Mouse (Mus musculus) CD4-positive, CD25-positive, alpha-beta regulatory T cell, adult 2 months (primary cell): ENCODE measurements around the gene 4931406P16Rik.

Experiments
- DNase-seq: peaks from one replicate; pipeline ENCODE4 v3.0.0-alpha.2; 2012; ENCODE audit warnings: low read depth, low spot score

Gene 4931406P16Rik

DNA sequence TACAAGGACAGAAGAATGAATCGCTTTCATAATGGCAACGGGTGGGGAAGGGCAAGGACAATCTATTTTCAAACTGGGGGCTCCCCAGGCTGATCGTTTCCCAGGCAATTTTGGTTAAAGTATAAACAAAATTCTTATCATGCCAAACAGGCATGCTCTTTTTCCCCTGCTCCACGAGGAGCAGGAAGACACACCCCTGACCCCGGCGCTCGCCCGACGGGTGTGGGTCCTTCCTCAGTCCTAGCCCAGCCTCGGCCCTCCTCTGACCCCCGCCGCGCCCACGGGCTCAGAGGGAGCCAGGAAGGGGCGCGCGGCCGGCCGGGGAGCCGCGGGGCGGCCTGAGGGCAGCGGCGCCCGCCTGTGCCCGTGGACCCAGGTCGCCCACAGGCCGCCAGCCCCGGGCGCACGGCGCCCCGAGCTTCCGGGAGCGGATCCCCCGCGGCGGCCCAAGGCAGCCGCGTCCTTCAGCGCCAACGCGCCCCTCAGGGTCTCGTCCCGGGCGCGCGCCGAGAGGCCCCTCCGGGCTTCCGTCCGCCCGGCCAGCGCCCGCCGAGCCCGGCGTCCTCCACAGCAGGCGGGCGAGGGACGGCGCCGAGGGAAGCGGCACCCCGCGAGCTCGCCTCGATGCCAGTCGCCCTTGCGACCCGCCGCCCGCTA, 437 bp downstream of the 4931406P16Rik start:
- no peak for DNase-seq

DNA sequence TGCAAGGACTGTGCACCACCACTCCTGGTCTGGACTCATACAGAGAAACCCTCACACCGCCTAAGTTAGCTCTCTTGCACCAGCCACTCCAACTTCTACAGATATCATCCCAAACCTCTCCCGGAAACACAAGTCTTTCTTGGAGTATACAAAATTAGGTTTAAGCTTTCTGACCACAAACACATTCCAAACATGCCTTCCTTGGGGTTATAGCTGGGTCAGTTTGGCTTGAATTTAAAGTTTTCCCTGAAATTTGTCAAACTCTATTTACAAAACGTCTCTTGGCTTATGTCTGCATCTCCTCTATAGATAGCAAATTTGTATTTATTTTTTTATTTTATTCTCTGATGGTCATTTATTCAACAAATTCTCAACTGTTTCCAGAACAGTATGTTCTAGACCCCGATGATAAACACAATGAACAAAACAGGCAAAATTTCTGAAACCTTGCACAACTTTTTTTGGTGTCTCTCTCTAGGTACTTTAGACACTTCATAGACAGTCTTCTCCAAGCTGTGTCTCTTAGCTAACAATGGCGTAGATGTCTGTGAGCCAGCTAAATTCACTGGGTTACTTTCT, 4.1 kb downstream of the 4931406P16Rik start:
- DNase-seq: no peak

DNA sequence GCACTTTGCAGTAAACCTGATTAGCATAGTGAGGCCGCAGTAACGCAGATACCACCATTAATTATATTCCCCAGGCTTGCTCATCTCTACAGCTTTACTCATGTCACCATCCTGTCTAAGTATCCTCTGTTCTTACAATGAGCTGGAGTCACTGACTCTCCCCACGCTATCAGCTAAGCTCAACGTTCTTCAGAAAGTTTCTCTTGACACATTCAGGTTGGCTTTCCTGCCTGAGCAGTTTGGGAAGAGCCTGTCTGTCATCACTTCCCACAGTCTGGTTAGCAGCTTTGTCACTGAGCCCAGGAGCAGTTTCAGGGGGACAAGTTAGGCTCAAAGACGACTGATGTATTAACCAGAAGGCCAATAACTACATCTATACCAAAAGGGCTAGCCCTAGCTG, 4.8 kb downstream of the 4931406P16Rik start:
- DNase-seq: no peak

DNA sequence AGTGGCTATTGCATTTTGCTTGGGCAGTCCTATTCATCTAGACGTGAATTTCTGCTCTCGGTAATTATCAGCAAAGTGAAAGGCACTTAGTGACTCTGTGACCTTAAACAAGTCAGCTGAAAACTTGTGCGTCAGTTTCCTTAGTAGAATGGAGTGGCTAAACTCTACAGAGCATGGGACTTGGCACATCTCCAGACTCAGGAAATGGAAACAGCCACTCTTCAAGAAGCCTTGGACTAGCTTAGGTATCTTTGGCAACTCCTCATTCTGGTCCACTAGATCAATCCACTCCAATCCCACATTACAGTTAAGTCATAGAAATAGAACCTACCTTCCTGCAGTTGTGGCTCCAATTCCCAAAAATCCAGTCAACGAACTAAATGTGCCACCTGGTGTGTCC, 7.9 kb downstream of the 4931406P16Rik start:
- DNase-seq: no peak

DNA sequence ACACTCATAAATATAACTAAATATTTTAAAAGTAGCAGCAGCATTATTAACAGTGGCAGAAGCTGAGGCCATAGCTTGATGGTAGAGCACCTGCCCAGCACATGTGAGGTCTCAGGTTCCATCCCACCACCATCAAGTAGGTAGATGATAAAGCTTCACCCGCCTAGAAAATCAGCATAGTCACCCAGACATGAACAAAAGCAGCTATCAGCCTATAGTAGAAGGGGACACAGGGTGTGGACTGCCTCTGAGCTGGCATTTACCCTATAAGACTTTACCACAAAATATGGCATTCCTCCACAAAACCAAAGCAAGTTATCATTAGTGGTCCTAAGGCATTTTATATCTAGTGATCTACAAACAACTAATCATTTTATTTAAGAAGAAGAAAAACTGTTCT, 10.7 kb downstream of the 4931406P16Rik start:
- no peak for DNase-seq

DNA sequence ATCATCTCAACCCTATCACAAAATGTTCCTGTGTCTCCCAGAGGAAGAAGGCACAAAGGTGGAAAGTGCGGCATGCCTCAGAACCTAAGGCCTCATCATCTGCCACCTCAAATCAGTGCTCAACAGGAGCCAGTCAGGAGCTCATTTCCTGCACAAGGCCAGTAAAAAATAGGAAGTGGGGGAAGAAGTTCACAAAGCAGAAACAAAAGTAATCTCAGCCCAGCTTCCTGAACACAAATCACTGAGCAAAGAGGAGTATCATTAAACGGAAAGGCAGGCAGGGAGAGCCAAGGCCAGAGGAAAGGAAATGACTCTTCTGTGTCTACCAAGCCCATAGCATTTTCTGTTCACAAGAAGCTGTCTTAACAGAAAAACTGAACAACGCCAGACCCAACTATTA, 11.4 kb downstream of the 4931406P16Rik start:
- no peak for DNase-seq

DNA sequence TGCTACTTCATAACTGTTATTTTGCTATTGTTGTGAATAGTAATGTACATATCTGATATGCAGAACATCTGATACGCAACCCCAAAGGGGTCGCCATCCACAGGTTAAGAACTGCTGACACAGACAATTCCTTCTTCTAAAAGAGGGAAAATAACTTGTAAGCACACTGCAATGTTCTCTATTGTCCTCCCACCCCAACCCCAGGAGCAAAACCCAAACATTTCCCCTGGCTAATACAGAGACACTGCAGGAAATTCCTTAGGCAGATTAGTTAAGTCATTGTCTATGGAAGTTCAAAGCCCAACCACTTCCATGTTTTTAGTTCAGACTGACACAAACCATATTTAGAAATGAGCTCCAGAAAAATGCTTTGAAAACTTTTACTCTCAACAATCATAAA, 14.5 kb downstream of the 4931406P16Rik start:
- DNase-seq: no peak

DNA sequence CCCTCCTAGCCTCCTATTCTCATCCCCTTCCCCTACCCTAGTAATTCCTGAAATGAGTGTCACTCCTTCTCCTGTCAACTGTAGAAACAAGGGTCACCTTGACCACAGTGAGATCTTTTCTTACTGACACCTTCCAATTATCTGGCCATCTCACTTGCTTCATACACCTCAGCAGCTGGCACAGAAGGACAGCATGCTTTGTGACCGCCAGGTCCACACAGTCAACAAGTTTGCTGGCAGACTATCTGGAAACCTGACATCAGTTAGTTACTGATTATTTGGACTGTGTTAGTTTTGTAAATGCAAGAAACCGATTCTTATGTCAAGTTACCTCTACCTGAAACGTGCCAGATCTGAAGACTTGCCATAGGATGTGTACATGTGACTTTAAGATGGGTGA, 17.2 kb downstream of the 4931406P16Rik start:
- DNase-seq: no peak

DNA sequence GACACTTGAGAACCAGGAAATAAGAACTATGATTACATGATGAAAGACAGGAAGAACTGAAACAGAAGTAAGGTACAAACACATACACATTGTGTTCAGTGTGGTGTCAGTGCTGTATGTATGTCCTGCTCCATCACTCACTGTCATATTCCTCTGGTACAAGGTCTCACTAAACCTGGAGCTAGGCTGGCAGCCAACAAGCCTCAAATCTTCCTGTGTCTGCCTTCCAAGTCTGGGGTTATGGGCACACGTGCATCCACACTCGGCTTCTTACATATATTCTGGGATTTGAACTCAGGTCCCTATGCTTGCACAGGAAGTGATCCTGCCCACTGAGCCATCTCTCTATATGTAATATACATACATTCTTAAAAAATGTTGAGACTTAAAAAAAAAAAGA, 20.7 kb downstream of the 4931406P16Rik start:
- DNase-seq: no peak

DNA sequence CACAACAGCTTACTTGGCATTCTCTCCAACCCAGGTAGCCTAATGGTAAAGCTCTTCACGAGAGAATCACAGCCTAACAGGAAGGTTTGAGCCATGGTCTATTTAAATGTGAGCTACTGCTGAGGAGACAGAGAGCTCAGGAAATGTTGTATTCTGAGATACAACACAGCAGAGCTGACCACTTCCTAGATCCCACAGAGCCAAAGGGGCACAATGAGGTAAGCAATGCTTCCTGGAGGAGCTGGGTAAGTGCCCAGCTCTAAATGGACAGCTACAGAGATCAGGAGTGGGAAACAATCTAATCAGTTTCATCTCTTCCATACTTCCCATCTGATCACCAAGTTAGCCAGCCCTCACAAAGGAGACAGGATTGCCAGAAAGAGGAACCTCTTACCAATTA, 22.1 kb downstream of the 4931406P16Rik start:
- DNase-seq: no peak

DNA sequence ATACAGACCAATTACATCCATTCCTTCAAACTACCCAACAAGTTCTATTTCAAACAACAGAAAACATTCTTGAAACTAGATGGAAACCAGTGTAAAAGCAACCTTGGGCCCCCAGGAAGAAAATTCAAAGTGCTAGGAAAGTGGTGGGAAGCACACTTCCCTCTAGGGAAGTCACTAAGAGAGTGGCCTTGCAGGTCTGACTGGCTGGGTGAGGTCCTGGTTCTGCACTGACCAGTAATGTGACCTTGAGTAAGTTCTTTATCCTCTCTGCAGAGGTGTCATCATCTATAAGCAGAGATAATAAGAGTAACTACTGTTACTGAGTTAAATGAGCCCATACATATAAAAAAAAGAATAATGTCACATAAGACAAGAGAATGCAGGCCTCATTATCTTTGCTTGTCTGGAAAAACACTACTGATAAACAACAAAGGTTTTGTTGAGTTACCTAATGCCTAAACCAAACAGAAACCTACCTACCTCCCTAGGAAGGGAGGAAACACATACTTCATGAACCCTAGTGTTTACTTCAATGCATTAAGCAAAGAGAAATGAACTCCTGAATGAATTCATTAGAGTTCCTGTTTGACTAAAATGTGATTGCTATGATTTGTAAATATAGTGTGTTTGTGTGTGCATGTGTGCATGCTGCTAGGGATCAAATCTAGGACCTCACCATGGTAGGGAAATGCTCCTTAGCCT, 22.8 kb downstream of the 4931406P16Rik start:
- DNase-seq: no peak

DNA sequence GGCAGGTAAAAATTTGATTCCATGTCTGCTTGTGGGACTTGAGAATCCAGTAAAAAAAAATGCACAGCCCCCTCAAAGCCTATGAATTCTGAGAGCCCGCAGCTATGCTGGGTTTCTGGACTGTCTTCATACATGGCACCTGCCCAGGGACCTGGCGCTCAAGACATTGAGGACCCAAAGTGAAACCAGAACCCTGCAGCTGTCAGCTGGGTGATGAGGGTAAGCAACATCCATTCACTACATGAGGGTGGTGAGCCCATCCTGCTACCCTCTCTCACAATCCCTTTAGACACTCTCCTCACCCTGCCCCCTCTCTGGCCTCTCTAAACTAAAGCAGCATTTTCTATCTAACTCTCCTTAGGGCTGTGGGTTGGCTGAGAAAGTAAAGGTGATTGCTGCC, 35.7 kb downstream of the 4931406P16Rik start:
- no peak for DNase-seq

DNA sequence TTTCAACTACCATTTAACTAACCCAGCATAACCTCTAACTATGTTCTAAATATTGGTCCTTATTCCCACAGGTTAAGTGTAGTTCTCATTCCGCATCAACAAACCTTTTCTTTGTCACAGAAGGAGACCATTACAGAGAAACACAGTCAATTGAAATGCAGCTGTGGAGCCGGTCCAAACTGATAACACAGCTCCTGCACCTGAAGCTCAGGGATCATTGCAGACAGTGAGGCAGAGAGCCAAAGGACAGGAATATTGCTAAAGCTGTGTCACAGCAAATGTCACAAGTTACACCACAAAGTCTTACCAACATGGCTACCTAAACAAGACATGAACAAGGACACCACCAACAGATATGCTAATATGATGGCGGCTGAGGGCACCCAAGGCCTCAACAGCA, 37.3 kb downstream of the 4931406P16Rik start:
- DNase-seq: no peak

DNA sequence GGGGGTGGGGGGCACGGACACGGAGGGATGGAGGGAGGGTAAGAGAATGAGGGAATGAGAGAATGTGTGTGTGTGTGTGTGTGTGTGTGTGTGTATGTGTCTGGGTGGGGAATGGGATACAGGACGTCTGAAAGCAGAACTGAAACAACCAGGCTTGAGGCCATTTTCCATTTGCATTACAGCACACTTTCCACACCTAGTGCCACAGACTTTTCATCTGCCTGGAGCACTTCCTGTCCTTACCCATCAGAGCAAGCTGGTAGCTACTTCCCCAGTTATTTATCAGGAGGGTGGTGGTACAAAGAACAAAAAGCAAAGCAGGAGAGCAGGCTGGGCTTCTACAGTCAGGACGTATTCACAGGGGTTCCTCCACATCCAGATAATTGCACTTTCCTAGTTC, 40.9 kb downstream of the 4931406P16Rik start:
- DNase-seq: peak; percentile 8

DNA sequence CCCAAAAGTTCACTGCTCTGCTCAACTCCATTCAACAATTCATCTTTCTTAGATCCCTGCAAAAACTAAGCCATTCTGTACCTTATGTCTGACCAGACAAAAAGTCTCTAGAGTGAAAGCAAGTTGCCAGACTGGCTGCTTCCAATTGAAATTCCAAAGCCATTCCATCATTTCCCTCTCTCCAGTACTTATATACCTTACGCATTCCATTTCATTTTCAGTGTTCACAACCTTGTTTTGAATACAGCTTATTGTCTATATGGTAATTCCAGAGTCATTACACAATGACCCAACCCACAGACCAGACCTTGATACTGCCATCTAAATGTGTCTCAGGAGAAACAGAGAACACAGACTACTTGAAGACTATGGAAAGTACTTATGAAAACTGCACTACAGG, 44.9 kb downstream of the 4931406P16Rik start:
- DNase-seq: no peak

DNA sequence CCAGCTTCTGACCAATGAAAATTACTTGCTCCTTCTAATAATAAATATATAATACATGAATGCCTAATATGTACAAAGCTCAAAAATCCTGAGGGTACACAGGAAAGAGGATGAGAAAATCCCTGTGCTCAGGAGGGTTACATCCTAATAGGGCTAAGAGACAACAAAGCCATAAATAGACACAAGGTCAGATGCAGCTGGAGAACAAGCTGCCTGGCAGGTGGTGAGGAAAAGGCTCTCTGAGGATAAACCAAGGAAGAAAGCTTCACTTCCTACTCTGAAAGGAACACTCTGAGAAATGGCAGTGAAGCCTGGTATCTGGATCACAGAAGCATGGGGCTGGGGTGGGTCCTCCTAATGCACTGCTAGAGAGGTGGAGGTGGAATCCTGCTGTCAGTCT, 46.9 kb downstream of the 4931406P16Rik start:
- no peak for DNase-seq

DNA sequence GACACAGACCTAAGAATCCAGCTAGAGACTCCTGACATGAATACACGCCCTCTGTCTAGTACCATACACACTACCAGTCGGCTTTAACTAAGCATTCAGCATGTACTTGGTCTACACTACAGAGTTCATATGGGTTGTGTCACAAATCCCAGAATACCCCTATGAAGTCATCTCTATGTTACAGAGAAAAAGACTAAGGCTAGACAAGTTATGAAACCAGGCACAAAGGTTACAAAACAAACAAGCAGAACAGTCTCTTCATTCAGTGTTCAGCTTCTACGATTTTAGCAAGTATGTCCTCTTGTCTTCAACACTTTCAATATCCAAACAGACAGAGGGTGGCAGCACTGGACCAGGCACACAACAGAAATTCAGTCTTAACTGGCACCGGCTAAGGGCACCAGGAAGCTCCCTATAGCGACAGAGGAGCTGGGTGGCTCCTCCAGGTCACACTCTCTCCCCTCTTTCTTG, 47.4 kb downstream of the 4931406P16Rik start:
- DNase-seq: peak; percentile 75

DNA sequence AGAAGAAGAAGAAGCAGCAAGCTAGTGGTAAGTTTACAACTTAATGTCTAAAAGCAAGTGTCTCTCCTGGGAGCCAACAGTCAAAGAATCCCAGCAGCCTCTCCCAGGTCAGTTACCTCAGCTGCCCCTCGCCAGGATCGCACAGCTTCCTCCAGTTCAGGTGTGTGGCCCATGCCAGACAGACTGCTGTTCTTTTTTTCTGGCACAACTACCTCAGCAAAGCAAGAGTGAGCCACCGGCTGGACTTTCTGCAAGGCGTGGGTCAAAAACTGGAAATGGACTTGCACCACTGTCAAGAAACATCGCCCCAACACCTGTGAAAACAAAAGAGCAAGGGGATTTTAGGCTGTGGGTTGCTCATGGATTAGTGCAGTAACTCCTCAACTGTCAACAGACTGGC, 49.9 kb downstream of the 4931406P16Rik start:
- DNase-seq: no peak

DNA sequence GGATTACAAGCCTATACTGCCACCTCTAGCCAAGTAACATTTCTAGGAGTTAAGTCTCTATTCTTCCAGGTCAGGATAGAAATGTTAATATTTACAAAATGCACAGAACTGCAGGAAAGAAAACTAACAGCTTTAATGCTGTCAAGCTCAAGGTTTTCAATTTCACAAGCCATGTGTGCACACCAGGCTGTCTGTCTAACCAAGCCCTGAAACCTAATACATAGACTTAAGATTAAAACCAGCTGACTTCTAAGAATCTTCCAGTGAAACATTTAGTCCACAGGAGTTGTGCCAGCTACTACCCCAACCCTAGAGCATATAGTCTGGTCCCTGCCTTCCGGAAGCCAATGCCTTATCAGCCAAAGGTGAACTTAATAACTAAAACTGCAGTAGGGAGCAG, 54.9 kb downstream of the 4931406P16Rik start:
- DNase-seq: no peak

DNA sequence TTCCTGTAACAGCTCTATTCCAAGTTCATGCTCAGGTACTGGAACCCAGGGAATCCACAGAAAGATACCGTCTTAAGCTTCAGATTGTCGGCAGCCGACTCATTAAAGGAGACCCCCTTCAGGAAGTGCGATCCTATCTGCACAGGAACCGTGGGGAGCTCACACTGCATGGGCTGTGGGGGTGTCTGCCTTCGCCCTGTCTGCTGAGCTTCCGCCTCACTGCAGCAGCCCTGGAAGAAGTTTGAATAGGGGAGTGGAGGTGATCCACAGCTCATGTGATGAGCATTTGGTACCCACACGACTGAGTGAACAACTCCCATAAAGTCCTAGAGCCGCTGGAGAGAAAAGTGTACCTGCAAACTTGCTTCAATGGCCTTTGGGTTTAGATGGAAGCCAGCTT, 56.1 kb downstream of the 4931406P16Rik start:
- DNase-seq: no peak

DNA sequence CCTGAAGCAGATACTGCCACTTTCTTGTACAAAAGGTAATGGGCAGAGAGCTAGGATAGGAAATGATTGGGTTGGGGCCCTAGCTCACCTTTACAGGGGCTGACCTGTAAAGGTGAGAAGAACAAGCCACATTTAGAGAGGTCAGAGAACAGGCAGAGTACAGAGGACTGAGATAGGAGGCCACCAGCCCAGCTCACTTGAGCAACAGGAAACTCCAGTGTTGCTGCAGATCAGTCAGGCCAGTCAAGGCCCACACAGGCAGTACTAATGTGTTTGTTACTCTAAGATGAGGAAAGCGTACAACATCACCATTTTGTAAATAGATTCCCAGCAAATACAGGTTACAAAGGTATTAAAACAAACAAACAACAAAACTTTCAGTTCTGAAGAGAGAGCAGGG, 57.4 kb downstream of the 4931406P16Rik start:
- DNase-seq: no peak

DNA sequence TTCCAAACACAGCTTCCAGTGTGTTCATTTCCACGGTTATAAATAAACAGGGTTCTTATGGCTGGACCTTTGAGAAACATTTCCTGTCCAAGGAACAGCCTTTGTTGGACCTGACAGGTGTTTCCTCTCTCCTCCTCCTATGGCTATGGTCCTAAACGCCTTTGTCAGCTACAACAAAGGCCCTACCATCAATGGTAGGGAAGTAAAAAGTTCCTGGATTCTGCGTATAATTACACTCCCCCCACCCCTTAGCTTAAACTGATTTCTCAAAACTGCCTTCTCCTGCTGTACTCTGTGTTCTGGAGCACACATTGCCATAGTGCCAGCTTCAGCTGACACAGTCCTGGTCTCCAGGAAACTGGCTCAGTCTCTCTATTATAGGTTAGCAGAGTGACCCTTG, 58.2 kb downstream of the 4931406P16Rik start:
- DNase-seq: no peak

DNA sequence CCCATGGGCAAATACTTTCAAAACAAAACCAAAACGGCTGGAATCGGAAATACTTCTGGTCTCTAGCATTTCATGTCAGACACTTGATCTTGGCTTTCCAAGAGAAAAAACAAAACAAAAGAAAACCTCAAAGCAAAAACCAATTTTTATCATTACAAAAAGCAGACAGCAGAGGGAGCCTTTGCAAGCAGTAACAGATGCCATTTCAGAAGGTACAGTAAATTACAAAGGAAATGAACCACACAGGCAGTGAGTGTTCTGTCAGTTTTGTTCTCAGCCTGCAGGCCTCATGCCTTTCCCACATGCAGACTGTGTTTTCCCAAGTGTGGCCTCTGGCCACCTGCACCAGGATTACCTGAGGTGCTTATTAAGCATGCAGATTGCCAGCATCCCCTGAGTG, 61.3 kb downstream of the 4931406P16Rik start:
- peak; percentile 61 for DNase-seq
